Mouse (Mus musculus) frontal cortex, postnatal 36 days (tissue): ENCODE results near the gene 1700008O03Rik.

Experiments
- DNase-seq, 2 experiments: peaks; one replicate each; pipeline ENCODE4 v3.0.0; 2022; ENCODE audit warnings: low spot score in 2 of 2

1700008O03Rik gene

DNA sequence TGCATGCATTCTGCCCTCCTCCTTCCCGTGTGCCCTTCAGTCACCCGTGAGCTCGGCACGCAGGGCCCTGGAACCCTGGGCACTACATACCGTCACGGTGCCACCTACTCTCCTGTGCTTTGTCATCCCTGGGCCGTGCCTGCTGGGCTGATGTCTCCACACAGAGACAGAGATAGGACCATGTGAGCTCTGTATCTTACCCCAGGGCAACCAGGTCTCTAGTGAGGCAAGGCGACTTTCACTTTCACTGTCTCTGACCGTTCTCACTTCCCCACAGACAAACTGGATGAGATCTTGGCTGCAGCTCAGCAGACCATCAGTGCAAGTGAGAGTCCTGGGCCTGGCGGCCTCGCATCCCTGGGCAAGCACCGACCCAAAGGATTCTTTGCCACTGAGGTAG, 41.0 kb downstream of the 1700008O03Rik start:
- no peak for DNase-seq

DNA sequence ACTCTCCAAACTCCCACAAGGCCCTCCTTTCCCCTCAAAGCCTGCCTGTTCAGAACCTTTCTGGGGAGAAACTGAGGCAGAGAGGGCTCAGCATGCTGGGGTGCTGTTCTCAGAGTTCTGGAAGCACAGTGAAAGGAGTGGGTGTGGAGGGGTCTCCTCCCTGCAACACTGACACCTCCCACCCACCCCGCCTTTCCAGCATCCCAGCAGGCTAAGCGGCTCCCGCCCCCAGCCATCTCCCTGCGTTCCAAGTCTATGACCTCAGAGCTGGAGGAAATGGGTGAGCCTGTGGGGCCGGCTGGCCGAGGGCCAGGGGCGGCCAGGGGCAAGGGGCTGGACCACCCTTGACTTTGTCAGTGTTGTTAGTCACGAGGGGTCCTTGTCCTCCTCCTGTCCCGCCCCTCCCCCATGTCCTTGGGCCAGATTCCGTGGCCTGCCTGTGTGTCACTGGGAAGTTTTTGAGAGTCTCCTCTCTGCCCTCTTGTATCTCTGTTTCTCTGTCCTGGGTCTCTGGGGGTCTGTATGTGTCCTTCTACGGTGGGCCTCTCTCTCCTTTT, 42.1 kb downstream of the 1700008O03Rik start:
- DNase-seq: no peak

DNA sequence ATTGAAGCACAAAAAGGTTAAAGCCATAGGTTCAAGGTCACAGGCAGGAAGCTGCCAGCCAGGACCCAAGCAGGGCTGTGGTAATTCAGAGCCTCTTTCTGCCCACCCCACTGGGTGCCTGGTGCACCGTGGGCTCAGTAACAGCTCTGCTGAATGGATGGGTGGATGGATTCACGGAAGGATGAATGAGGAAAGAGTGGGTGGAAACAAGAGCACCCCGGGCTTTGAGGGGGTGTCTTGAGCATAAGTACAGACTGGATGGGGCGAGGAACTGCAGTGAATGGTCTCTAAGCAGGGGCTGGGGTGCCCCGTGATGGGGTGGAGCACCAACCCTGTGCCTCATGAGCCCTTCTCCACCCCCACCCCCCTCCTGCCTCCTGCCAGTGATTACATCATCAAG, 43.9 kb downstream of the 1700008O03Rik start:
- DNase-seq: no peak

GRCm38 (mm10) chr7:44341119-44341518, 44.5 kb downstream of the 1700008O03Rik start:
- DNase-seq: no peak

DNA sequence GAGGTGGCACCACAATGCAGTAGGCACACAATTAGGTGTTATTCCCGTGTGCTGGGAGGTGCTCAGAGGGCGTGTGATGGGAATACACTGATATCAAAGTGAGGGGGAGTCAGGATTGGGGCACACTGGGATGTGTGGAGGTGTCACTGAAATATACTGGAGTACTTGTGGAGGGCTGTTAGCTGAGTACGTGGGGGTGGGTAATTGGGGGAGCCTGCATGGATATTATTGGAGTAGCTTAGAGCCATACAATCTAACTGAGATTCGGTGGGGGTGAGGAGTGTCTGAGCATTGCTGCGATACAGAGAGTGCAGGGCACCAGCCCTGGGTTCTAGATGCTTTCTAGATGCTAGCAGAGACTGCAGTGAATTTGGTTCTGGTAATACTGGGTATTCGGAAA, 45.4 kb downstream of the 1700008O03Rik start:
- no peak for DNase-seq

DNA sequence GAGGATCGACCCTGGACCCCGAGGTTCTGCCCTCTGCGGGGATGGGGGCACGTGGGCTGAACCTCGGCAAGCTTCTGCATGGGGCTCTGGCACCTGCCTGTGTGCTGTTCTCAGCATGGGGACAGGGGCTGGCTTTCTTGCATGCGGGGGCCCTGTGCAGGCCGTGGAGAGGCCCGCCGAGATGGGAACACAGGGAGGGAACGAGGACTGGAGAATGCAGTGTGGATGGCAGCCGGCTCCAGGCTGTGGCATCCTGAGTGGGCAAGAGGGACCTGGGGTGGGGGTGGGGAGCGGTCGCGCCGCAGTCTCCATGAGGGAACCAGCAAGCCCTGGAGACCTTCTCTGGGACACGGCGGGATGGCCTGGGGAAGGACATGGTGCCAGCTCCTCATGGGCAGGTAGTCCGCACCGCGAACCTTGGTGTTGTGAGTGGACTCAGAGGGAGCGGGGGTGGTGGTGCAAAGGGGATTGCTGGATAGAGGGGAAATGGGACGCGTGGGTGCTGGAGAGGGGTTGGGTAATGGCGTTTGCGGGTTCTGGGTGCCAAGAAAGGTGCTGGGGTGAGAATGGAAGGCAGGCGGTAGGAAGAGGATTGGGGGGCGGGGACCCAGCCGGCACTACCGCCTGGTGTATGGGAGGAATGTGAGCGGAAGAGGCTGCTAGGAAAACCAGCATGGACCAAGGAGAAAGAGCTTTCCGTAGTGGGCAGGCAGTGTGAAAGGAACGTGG, 48.3 kb downstream of the 1700008O03Rik start:
- DNase-seq: peak in 1 of 2 experiments; percentile 55

GRCm38 (mm10) chr7:44336046-44337021, 49.3 kb downstream of the 1700008O03Rik start:
- DNase-seq: no peak

GRCm38 (mm10) chr7:44335031-44335878, 50.4 kb downstream of the 1700008O03Rik start:
- DNase-seq: peak in 1 of 2 experiments; percentile 64

DNA sequence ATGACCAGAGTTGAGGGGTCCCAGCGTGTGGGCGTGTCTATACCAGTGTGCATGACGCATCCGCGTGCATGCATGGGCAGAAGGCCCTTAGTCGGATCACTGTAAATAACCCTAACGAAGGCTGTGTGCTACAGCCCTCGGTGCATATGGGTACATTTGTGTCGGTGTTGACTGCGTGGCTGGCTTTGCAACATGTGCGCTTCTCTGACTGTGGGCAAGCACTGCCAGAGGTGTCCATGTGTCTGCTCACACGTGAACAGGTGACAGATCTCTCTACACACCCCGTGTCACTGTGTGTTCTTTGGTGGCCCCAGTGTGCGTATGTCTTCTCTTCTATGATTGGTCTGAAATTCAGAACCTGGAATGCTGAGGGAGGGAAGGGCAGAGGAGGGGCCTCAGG, 51.5 kb downstream of the 1700008O03Rik start:
- no peak for DNase-seq

DNA sequence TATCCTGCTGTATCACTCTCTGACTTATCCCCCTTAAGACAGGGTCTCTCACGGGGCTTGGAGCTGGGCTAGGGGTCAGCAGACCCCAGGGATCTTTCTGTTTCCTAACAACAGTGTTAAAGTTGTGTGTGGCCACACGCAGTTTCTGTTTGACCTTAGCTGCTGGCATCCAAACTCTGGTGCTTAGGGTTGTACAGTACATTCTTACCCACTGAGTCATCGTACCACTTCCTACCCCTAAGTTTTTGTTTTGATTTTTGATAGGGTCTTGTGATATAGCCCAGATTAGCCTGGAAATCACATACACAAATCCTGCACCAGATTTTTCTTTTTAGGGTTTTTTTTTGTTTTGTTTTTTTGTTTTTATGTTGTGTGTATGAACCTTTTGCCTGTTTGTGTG, 53.3 kb downstream of the 1700008O03Rik start:
- no peak for DNase-seq

- no peak for DNase-seq
These were observed 59.0 kb downstream of the 1700008O03Rik start for GRCm38 (mm10) chr7:44326614-44327013.

- no peak for DNase-seq
These were observed 63.3 kb downstream of the 1700008O03Rik start for GRCm38 (mm10) chr7:44322290-44322689.

DNA sequence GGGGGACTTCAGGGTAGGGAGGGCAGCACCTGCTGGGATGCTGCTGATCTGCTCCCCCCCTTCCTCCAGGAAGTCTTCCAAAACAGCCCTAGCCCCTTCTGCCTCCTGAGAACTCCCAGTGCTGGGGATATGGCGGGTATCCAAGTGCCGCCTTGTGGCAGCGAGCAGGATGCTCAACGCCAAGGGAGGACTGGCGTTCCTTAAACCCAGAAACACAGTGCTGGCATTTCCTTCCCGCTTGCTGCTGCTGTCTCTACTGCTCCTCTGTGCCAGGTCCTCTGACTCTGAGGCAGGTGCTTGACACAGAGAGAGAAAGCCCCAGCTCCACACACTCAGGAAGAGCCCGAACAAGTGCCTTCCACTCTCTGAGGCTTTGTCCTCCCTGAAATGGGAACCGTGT, 64.7 kb downstream of the 1700008O03Rik start:
- peak in 1 of 2 experiments; percentile 67 for DNase-seq

DNA sequence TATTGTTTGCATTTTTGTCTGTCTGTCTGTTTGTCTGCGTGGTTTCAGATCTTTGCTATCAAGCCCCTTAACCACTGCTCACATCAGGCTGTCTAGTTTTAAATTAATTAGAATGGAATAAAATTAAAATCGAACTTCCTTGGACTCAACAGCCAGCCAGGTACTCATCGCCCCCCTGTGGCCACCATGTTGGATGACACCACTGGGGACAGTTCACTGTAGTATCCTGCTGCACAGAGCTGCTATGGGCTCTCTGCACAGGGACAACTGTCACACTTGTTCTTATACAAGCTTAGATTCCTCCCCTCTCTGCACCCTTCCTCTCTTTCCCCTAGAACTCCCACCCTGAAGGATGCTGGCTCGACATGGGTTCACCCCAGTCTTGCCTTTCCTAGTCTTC, 67.7 kb downstream of the 1700008O03Rik start:
- peak in 1 of 2 experiments; percentile 9 for DNase-seq

GRCm38 (mm10) chr7:44312484-44312883, 73.1 kb downstream of the 1700008O03Rik start:
- no peak for DNase-seq

- no peak for DNase-seq
These were observed 73.8 kb downstream of the 1700008O03Rik start for GRCm38 (mm10) chr7:44311713-44312304.

- DNase-seq: peak; percentile 79 to 80
These were observed 74.5 kb downstream of the 1700008O03Rik start for GRCm38 (mm10) chr7:44310878-44311712.

GRCm38 (mm10) chr7:44310285-44310877, 75.2 kb downstream of the 1700008O03Rik start:
- DNase-seq: no peak
